Mouse (Mus musculus): ENCODE measurements at regions not wholly inside any gene's neighbourhood (a gene's known extent, or its start where the extent isn't known, plus 50 kb on each side); places are given as distances from the start of the nearest gene placed in this dataset.

GRCm38 (mm10) chrX:139392777-139393176 lies 59.3 kb downstream of the Trap1a start:
- no peak for DNase-seq (ENCODE audit: low read depth, low spot score)

- peak; percentile 21 for DNase-seq (ENCODE audit: low read depth, low spot score)
These were observed 63.5 kb upstream of the D330045A20Rik start for GRCm38 (mm10) chrX:139416701-139417100.

- DNase-seq (ENCODE audit: low read depth, low spot score): no peak
These were observed 60.3 kb upstream of the D330045A20Rik start for GRCm38 (mm10) chrX:139419867-139420266.

GRCm38 (mm10) chrX:139424307-139424706 lies 55.9 kb upstream of the D330045A20Rik start:
- DNase-seq (ENCODE audit: low read depth, low spot score): no peak

Data from CD4-positive helper T cell, adult 2 months (primary cell).